Mouse (Mus musculus): ENCODE results near the gene Ccdc141. TPM values are rescaled to one million over a fixed set of nuclear protein-coding genes. Genes with fewer than 3 reads are reported as not detected.

Gene Ccdc141
- polyA plus RNA-seq, 1 experiment from 2014 or later = 4.3 TPM

DNA sequence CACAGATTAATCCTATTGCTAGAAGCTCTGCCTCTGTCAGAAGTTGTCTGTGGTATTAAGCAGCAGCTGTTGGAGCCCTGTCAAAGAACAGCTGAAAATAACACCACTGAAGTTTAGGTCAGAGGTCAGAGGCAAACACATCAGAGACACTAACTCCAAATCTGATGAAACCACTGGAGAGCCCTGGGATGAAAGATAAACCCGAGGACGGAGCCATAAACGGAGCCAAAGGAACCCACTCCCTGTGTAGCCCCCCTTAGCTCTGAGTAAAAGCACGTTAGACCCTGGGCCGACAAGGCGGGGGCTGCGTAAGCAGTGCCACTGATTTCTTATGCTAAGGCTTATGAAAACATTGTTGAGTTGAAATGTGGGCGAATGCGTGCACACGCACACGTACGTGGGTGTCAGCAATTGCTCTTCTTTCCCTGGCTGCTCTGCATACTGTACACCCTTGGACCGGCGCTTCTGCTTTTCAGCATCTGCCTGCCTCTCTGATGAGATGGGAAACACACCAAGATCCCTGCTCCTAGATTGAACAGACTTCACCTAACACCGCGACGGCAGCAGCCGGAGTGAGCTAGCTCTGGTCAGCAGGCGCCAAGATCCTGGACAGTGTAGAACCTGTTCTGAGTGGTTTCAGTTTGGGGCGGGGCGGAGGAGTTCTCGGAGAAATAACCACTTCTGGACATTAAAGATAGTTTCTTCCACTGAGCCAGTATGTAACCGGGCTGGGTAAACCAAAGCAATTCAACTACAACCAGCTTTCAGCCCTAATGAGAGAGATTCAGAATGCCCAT, 1.2 kb upstream of the Ccdc141 start:
- WGBS = 37% methylated on average over 23 of the region's 23 CpGs
- DNase-seq (ENCODE audit: low spot score) (peak; percentile 39), ATAC-seq (peak; percentile 36)
- H3K36me3 ChIP-seq (ENCODE audit: control insufficient read depth, insufficient read depth, low read length) = no peaks in the 10 kb centered on the region
- H3K9me3 ChIP-seq (replicated peaks; ENCODE audit: control insufficient read depth, low read length) = no peaks in the 10 kb centered on the region
- H3K27ac ChIP-seq (ENCODE audit: low read depth, low read length) = no peak overlapping the region
- H3K4me1 ChIP-seq (ENCODE audit: control insufficient read depth, insufficient read depth, low read length) = peaks cover 16% of the 10 kb centered on the region; the same call in 1 of the 2 replicates
- peak overlapping the region; percentile 40 for H3K9ac ChIP-seq (ENCODE audit: low read length)
- H3K27me3 ChIP-seq (replicated peaks; ENCODE audit: control insufficient read depth, insufficient read depth, low read length) = no peaks in the 10 kb centered on the region
- H3K4me2 ChIP-seq (ENCODE audit: low read length) = peak overlapping the region; percentile 43
- H3K4me3 ChIP-seq (ENCODE audit: low read depth, low read length) = 0 out of 2 replicates have a peak overlapping the region, but pooled peaks have one; percentile 13

DNA sequence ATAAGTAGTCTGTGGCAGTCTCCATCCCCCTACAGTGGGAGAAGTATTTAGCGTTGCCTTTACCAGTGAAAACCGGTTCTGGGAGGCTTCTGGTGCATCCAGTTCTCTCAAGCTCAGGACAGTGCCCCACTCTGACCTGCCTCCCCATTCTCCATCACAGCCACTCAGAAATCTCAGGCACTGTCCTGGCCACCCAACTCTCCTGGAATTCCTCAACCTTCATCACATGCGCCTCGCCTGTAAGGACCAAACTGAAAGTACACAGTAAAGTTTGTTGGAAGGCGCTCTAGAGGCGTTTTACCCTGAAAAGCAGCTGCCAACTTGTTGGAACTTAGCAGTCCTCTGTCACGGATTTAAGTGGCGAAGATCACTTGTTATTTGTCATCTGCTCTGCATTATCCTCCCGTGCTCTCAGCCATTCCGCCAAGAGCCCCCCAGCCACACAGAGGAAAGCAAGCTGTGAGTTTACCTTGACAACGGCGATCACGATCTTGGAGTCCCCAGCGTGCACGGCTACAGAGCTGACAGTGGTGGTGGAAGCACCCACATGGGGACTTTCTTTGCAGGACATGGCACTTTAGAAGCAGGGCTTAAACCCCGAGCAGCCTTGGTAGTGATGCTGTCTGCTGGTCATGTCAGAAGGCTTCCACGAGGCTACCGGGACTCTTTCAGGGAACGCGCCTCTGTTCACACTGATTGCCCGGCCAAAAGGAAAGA, 362 bp downstream of the Ccdc141 start:
- Histone ChIP-seq H3K9ac (ENCODE audit: low read length) (peak overlapping the region; percentile 48), H3K4me1 (ENCODE audit: control insufficient read depth, insufficient read depth, low read length) (peaks cover 16% of the 10 kb centered on the region; the same call in 1 of the 2 replicates), H3K9me3 (replicated peaks; ENCODE audit: control insufficient read depth, low read length) (no peaks in the 10 kb centered on the region), H3K36me3 (ENCODE audit: control insufficient read depth, insufficient read depth, low read length) (no peaks in the 10 kb centered on the region), H3K4me2 (ENCODE audit: low read length) (peak overlapping the region; percentile 67), H3K27ac (ENCODE audit: low read depth, low read length) (no peak overlapping the region), H3K27me3 (replicated peaks; ENCODE audit: control insufficient read depth, insufficient read depth, low read length) (no peaks in the 10 kb centered on the region), H3K4me3 (ENCODE audit: low read depth, low read length) (peak overlapping the region; percentile 31)
- WGBS = 3% methylated on average over 21 of the region's 21 CpGs
- DNase-seq (ENCODE audit: low spot score) = peak; percentile 41
- peak; percentile 35 for ATAC-seq

GRCm38 (mm10) chr2:77169218-77169617, 1.2 kb downstream of the Ccdc141 start:
- no peak for ATAC-seq

DNA sequence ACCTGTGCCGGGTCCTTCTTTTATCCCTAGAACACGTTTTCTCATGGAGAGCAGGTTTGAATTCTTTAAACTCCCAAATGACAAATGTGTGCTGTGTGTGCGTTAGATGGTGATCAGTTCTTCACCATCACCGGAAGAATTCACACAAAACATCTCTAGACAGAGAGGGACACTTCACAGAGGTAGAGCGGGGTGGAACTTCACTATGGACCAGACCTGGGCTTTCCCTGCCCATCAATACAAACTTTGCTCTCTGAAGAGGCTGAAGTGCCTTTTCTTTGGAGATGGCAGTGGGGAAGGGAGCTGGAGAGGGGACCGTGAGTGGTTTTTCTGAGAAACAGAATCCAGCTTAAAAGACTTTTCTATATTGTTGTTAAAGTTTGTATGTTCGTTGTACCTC, 1.7 kb downstream of the Ccdc141 start:
- Histone ChIP-seq H3K27ac (ENCODE audit: low read depth, low read length) (no peak overlapping the region), H3K4me3 (ENCODE audit: low read depth, low read length) (no peak overlapping the region), H3K9me3 (replicated peaks; ENCODE audit: control insufficient read depth, low read length) (no peaks in the 10 kb centered on the region), H3K4me1 (ENCODE audit: control insufficient read depth, insufficient read depth, low read length) (peaks cover 14% of the 10 kb centered on the region; the same call in 1 of the 2 replicates), H3K27me3 (replicated peaks; ENCODE audit: control insufficient read depth, insufficient read depth, low read length) (no peaks in the 10 kb centered on the region), H3K4me2 (ENCODE audit: low read length) (no peak overlapping the region), H3K36me3 (ENCODE audit: control insufficient read depth, insufficient read depth, low read length) (no peaks in the 10 kb centered on the region), H3K9ac (ENCODE audit: low read length) (no peak overlapping the region)
- WGBS = 91% methylated on average over 7 of the region's 7 CpGs
- DNase-seq (ENCODE audit: low spot score) (no peak), ATAC-seq (no peak)

More at GRCm38 (mm10) chr2:77169218-77169617, 1.2 kb downstream of the Ccdc141 start:
- Histone ChIP-seq H3K27ac (ENCODE audit: low read depth, low read length) (no peak overlapping the region), H3K9me3 (replicated peaks; ENCODE audit: control insufficient read depth, low read length) (no peaks in the 10 kb centered on the region), H3K4me3 (ENCODE audit: low read depth, low read length) (no peak overlapping the region), H3K27me3 (replicated peaks; ENCODE audit: control insufficient read depth, insufficient read depth, low read length) (no peaks in the 10 kb centered on the region), H3K4me2 (ENCODE audit: low read length) (no peak overlapping the region), H3K4me1 (ENCODE audit: control insufficient read depth, insufficient read depth, low read length) (peaks cover 14% of the 10 kb centered on the region; the same call in 1 of the 2 replicates), H3K9ac (ENCODE audit: low read length) (no peak overlapping the region), H3K36me3 (ENCODE audit: control insufficient read depth, insufficient read depth, low read length) (no peaks in the 10 kb centered on the region)
- DNase-seq (ENCODE audit: low spot score) = no peak
- 87% methylated on average over 4 of the region's 4 CpGs for WGBS

GRCm38 (mm10) chr2:77168081-77168685, 2.3 kb downstream of the Ccdc141 start:
- H3K27ac ChIP-seq (ENCODE audit: low read depth, low read length) = no peak overlapping the region
- no peaks in the 10 kb centered on the region for H3K27me3 ChIP-seq (replicated peaks; ENCODE audit: control insufficient read depth, insufficient read depth, low read length)
- H3K4me1 ChIP-seq (ENCODE audit: control insufficient read depth, insufficient read depth, low read length) = peaks cover 12% of the 10 kb centered on the region; the same call in 1 of the 2 replicates
- DNase-seq (ENCODE audit: low spot score) = no peak
- no peak for ATAC-seq
- no peak overlapping the region for H3K4me2 ChIP-seq (ENCODE audit: low read length)
- no peak overlapping the region for H3K4me3 ChIP-seq (ENCODE audit: low read depth, low read length)
- no peaks in the 10 kb centered on the region for H3K36me3 ChIP-seq (ENCODE audit: control insufficient read depth, insufficient read depth, low read length)
- 86% methylated on average over 13 of the region's 13 CpGs for WGBS
- no peaks in the 10 kb centered on the region for H3K9me3 ChIP-seq (replicated peaks; ENCODE audit: control insufficient read depth, low read length)
- H3K9ac ChIP-seq (ENCODE audit: low read length) = no peak overlapping the region

DNA sequence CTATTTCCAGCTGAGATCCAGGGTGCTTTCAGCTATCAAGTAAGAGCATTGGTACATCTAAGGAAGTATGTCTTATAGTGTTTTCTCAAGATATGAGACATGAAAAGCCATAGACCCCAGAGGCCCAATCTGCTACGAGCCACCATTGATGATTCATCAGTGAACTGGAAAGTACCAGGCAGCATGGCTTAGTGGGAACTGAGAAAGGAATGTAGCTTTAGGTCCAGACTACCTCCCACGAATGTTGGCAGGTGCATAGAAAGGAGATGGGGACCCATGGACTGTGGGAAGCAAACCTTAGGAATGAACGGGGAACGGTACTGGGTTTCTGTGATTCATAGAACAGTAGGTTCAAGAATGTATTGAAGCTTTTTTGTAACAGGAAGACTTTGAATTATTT, 4.1 kb downstream of the Ccdc141 start:
- WGBS = 92% methylated on average over 4 of the region's 4 CpGs
- Histone ChIP-seq H3K4me2 (ENCODE audit: low read length) (no peak overlapping the region), H3K27me3 (replicated peaks; ENCODE audit: control insufficient read depth, insufficient read depth, low read length) (no peaks in the 10 kb centered on the region), H3K27ac (ENCODE audit: low read depth, low read length) (no peak overlapping the region), H3K9me3 (replicated peaks; ENCODE audit: control insufficient read depth, low read length) (no peaks in the 10 kb centered on the region), H3K4me3 (ENCODE audit: low read depth, low read length) (no peak overlapping the region), H3K36me3 (ENCODE audit: control insufficient read depth, insufficient read depth, low read length) (no peaks in the 10 kb centered on the region), H3K4me1 (ENCODE audit: control insufficient read depth, insufficient read depth, low read length) (peaks cover 4% of the 10 kb centered on the region; the same call in 1 of the 2 replicates), H3K9ac (ENCODE audit: low read length) (no peak overlapping the region)
- no peak for ATAC-seq
- DNase-seq (ENCODE audit: low spot score) = no peak

DNA sequence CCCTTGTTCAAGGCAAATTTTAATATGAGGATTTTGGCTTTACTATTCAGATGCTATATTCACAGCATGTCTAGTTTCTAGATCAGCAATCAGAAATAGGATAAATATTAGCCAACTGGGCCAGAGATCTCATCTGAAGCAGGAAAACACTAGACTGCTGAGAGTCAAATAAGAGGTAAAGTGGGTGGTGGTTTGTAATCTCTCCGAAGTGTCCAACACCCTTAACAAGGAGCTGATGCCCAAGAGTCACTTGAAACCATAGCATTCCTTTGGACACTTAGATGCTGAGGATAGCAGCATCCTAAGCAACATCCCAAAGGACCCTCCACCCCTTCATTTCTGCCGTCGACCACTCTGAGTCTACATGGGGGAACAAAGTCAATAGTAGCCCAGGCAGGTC, 5.8 kb downstream of the Ccdc141 start:
- no peak overlapping the region for H3K27ac ChIP-seq (ENCODE audit: low read depth, low read length)
- no peak overlapping the region for H3K9ac ChIP-seq (ENCODE audit: low read length)
- H3K4me3 ChIP-seq (ENCODE audit: low read depth, low read length) = no peak overlapping the region
- WGBS = 86% methylated on average over 3 of the region's 3 CpGs
- H3K27me3 ChIP-seq (replicated peaks; ENCODE audit: control insufficient read depth, insufficient read depth, low read length) = no peaks in the 10 kb centered on the region
- no peaks in the 10 kb centered on the region for H3K36me3 ChIP-seq (ENCODE audit: control insufficient read depth, insufficient read depth, low read length)
- H3K4me2 ChIP-seq (ENCODE audit: low read length) = no peak overlapping the region
- no peak for DNase-seq (ENCODE audit: low spot score)
- H3K9me3 ChIP-seq (replicated peaks; ENCODE audit: control insufficient read depth, low read length) = no peaks in the 10 kb centered on the region
- ATAC-seq = no peak
- H3K4me1 ChIP-seq (ENCODE audit: control insufficient read depth, insufficient read depth, low read length) = no peaks in the 10 kb centered on the region

DNA sequence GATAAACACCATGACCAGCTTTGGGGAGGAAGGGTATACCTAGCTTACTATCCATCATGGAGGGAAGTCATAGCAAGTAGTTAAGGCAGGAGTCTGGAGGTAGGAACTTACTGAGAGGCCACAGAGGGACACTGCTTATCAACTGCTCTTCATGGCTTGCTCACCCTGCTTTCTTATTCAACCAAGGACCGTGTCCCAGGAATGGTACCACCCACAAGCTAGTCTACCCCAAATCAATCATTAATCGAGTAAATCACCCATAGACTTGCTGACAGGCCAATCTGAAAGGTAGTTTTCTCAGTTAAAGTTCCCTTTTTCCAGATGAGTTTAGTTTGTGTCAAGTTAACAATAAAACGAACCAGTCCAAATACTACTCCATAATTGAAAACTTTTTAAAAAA, 7.1 kb downstream of the Ccdc141 start:
- no peaks in the 10 kb centered on the region for H3K36me3 ChIP-seq (ENCODE audit: control insufficient read depth, insufficient read depth, low read length)

More for the DNA sequence above, 7.1 kb downstream of the Ccdc141 start:
- no peaks in the 10 kb centered on the region for H3K4me1 ChIP-seq (ENCODE audit: control insufficient read depth, insufficient read depth, low read length)
- no peak overlapping the region for H3K27ac ChIP-seq (ENCODE audit: low read depth, low read length)
- no peak overlapping the region for H3K4me2 ChIP-seq (ENCODE audit: low read length)
- no peaks in the 10 kb centered on the region for H3K27me3 ChIP-seq (replicated peaks; ENCODE audit: control insufficient read depth, insufficient read depth, low read length)
- 89% methylated on average over 3 of the region's 3 CpGs for WGBS
- no peak overlapping the region for H3K9ac ChIP-seq (ENCODE audit: low read length)
- DNase-seq (ENCODE audit: low spot score) = no peak
- H3K4me3 ChIP-seq (ENCODE audit: low read depth, low read length) = no peak overlapping the region
- H3K9me3 ChIP-seq (replicated peaks; ENCODE audit: control insufficient read depth, low read length) = no peaks in the 10 kb centered on the region
- no peak for ATAC-seq
